Mouse (Mus musculus) gastrocnemius, adult 2 months (tissue): Measurements from ENCODE around the gene Psma2. TPM values are rescaled to one million over a fixed set of nuclear protein-coding genes. Genes with fewer than 3 reads are reported as not detected.

Experiments
- DNase-seq: peaks from one replicate; pipeline ENCODE4 v3.0.0; 2022
- H3K27ac ChIP-seq: fragments of 200-600 bp; 2 replicates; pipeline ENCODE4 v1.8.1; 2022; ENCODE audit warnings: mild to moderate bottlenecking
- H3K4me3 ChIP-seq: fragments of 200-600 bp; 2 replicates; pipeline ENCODE4 v1.8.1; 2022; ENCODE audit warnings: mild to moderate bottlenecking, moderate library complexity
- CTCF ChIP-seq: fragments of 200-600 bp; IDR thresholded peaks from 2 replicates; pipeline ENCODE4 v1.8.1; 2022; ENCODE audit warnings: antibody characterized with exemption, mild to moderate bottlenecking, moderate library complexity
- intact Hi-C: fragments of 180-260 bp; cut with DNase I; formaldehyde crosslinking; loops from one replicate; pipeline ENCODE4 v1.15.1; 2025
- long read RNA-seq, 2 experiments: library from polyadenylated mRNA; stranded (forward); transcript quantifications; one replicate each; pipeline ENCODE4 v2.0.0; 2021
- total RNA-seq, 2 experiments: library from RNA; stranded (reverse); gene quantifications; 2 replicates each; pipeline ENCODE4 v1.2.3; 2021

Psma2 gene
- 10 to 100 TPM; 49.9 to 55.1 TPM for total RNA-seq
- long read RNA-seq, experiment 1, transcript Psma2-201 (8 exons, 2,911 nt), result major isoform, 153 of 159 reads
- long read RNA-seq, experiment 1, partial matches to known transcripts, result 4 of 159 reads
- long read RNA-seq, experiment 1, other reads (novel, unspliced or antisense), result 2 of 159 reads
- long read RNA-seq, experiment 2, transcript Psma2-201 (8 exons, 2,911 nt), result major isoform, 136 of 140 reads
- long read RNA-seq, experiment 2, partial matches to known transcripts, result 2 of 140 reads
- long read RNA-seq, experiment 2, other reads (novel, unspliced or antisense), result 2 of 140 reads

- Histone ChIP-seq H3K27ac (peak within 1 kb of the TSS; percentile 94), H3K4me3 (peak within 1 kb of the TSS; percentile 87)
- DNase-seq, result peak; percentile 97
- intact Hi-C loops, result loop anchor here (1.0 to 10.0 kb wide), 2 partner anchors 16 to 658 kb away; partner anchors contain the start of gene B3galnt2
- TF ChIP-seq CTCF, result no peak
Observed at GRCm38 (mm10) chr13:14612926-14613529, at the start of gene Psma2, which contains the start of gene Mrpl32. Psma2 (plus strand) TSS chr13:14613240. Mrpl32 (minus strand) TSS chr13:14613165.

- no peak for TF ChIP-seq CTCF
- H3K27ac ChIP-seq, result no peak overlapping the region
- DNase-seq, result no peak
- intact Hi-C loops, result no loop called here
- no peak overlapping the region for H3K4me3 ChIP-seq
Observed at GRCm38 (mm10) chr13:14574128-14574527, 38.9 kb upstream of the Psma2 start.

- no peak overlapping the region for H3K4me3 ChIP-seq
- intact Hi-C loops, result no loop called here
- no peak for TF ChIP-seq CTCF
- no peak overlapping the region for H3K27ac ChIP-seq
- no peak for DNase-seq
Observed at GRCm38 (mm10) chr13:14580392-14580791, 32.6 kb upstream of the Psma2 start.

- no peak for DNase-seq
- no peak overlapping the region for H3K4me3 ChIP-seq
- no peak overlapping the region for H3K27ac ChIP-seq
- TF ChIP-seq CTCF, result no peak
- intact Hi-C loops, result no loop called here
Observed at GRCm38 (mm10) chr13:14602744-14603143, 10.3 kb upstream of the Psma2 start.

- intact Hi-C loops, result no loop called here
Observed at GRCm38 (mm10) chr13:14607616-14608015, 5.4 kb upstream of the Psma2 start.

GRCm38 (mm10) chr13:14612463-14612862 lies 577 bp upstream of the Psma2 start:
- H3K27ac ChIP-seq, result peak overlapping the region; percentile 94
- intact Hi-C loops, result loop anchor here (10.0 kb wide), 1 partner anchor 658 kb away; the partner anchor contains the start of gene B3galnt2
- DNase-seq, result no peak
- H3K4me3 ChIP-seq, result peak overlapping the region; percentile 87
- no peak for TF ChIP-seq CTCF

More at GRCm38 (mm10) chr13:14607616-14608015, 5.4 kb upstream of the Psma2 start:
- DNase-seq, result no peak
- Histone ChIP-seq H3K27ac (no peak overlapping the region), H3K4me3 (no peak overlapping the region)
- TF ChIP-seq CTCF, result no peak

- intact Hi-C loops, result loop anchor here (1.0 to 10.0 kb wide), 2 partner anchors 16 to 659 kb away; partner anchors contain the start of gene B3galnt2
- peak overlapping the region; percentile 94 for H3K27ac ChIP-seq
Observed at GRCm38 (mm10) chr13:14613553-14613952, 513 bp downstream of the Psma2 start.

GRCm38 (mm10) chr13:14618724-14619123 lies 5.7 kb downstream of the Psma2 start:
- DNase-seq, result peak; percentile 55

More at GRCm38 (mm10) chr13:14613553-14613952, 513 bp downstream of the Psma2 start:
- H3K4me3 ChIP-seq, result peak overlapping the region; percentile 87
- no peak for DNase-seq
- TF ChIP-seq CTCF, result no peak

GRCm38 (mm10) chr13:14629726-14630641 lies 16.9 kb downstream of the Psma2 start, which contains the start of gene AW209491:
AW209491 (plus strand) TSS chr13:14630154.
- DNase-seq, result peak; percentile 97
- peak within 1 kb of the TSS; percentile 76 for H3K4me3 ChIP-seq
- TF ChIP-seq CTCF, result peak; percentile 19
- H3K27ac ChIP-seq, result peak within 1 kb of the TSS; percentile 88
- intact Hi-C loops, result loop anchor here (1.0 kb wide), 1 partner anchor 17 kb away; the partner anchor contains the start of genes Mrpl32 and Psma2

More at GRCm38 (mm10) chr13:14618724-14619123, 5.7 kb downstream of the Psma2 start:
- TF ChIP-seq CTCF, result peak; percentile 99
- H3K4me3 ChIP-seq, result no peak overlapping the region
- H3K27ac ChIP-seq, result no peak overlapping the region
- intact Hi-C loops, result loop anchor here (10.0 kb wide), 1 partner anchor 664 kb away; the partner anchor contains the start of gene B3galnt2

- no peak for DNase-seq
- intact Hi-C loops, result no loop called here
- Histone ChIP-seq H3K4me3 (no peak overlapping the region), H3K27ac (no peak overlapping the region)
- no peak for TF ChIP-seq CTCF
Observed at GRCm38 (mm10) chr13:14639998-14640397, 27.0 kb downstream of the Psma2 start.

- intact Hi-C loops, result loop anchor here (2.0 kb wide), 1 partner anchor 1114 kb away; no protein-coding TSS in a partner anchor
- Histone ChIP-seq H3K27ac (no peak overlapping the region), H3K4me3 (no peak overlapping the region)
- no peak for DNase-seq
- TF ChIP-seq CTCF, result peak; percentile 66
Observed at GRCm38 (mm10) chr13:14649301-14649700, 36.3 kb downstream of the Psma2 start.

GRCm38 (mm10) chr13:14667107-14667506 lies 54.1 kb downstream of the Psma2 start:
- TF ChIP-seq CTCF, result no peak
- H3K27ac ChIP-seq, result no peak overlapping the region
- H3K4me3 ChIP-seq, result no peak overlapping the region
- intact Hi-C loops, result no loop called here
- no peak for DNase-seq
